ENCODE assay signal across 15 mouse cellular contexts in genomic region chr4:105924781-105925382, GRCm38 (mm10).
A peak's percentile ranks its signal among the peaks of the same experiment; 100 is the strongest.
DNase-seq lines count a peak whose midpoint lies in the region; ATAC-seq and TF ChIP-seq lines count a peak whose summit lies in the region.
"Had no signal": no experiment of that assay in that cellular context is flagged by ENCODE, and none has a peak within 500 bp of the region (broad histone marks: within the 10 kb centered on the region; RNA-seq: fewer than 3 reads in every experiment).

No protein-coding gene starts in this region.

- no peaks in the 10 kb centered on the region for H3K27me3 ChIP-seq in forebrain, postnatal 0 days (ENCODE audit: insufficient read depth, low read length)
- H3K27me3 ChIP-seq in forebrain, embryonic 16.5 days (replicated peaks; ENCODE audit: control insufficient read depth, insufficient read depth, low read length), result no peaks in the 10 kb centered on the region
- H3K27me3 ChIP-seq: embryonic facial prominence, embryonic 13.5 days; liver, embryonic 12.5 days had no signal

- no peaks in the 10 kb centered on the region for H3K9me3 ChIP-seq in forebrain, postnatal 0 days (ENCODE audit: low read length)
- no peaks in the 10 kb centered on the region for H3K9me3 ChIP-seq in forebrain, embryonic 16.5 days (ENCODE audit: control insufficient read depth, low read length)
- H3K9me3 ChIP-seq: embryonic facial prominence, embryonic 13.5 days; forebrain, embryonic 10.5 days; liver, embryonic 12.5 days had no signal

- H3K4me1 ChIP-seq in forebrain, postnatal 0 days (ENCODE audit: insufficient read depth), result no peaks in the 10 kb centered on the region
- no peaks in the 10 kb centered on the region for H3K4me1 ChIP-seq in forebrain, embryonic 16.5 days (replicated peaks; ENCODE audit: control insufficient read depth, insufficient read depth, low read length)
- H3K4me1 ChIP-seq: embryonic facial prominence, embryonic 13.5 days; forebrain, embryonic 10.5 days; liver, embryonic 12.5 days had no signal

- H3K36me3 ChIP-seq in forebrain, postnatal 0 days (ENCODE audit: insufficient read depth), result no peaks in the 10 kb centered on the region
- no peaks in the 10 kb centered on the region for H3K36me3 ChIP-seq in forebrain, embryonic 16.5 days (ENCODE audit: control insufficient read depth, insufficient read depth)
- H3K36me3 ChIP-seq: embryonic facial prominence, embryonic 13.5 days; forebrain, embryonic 10.5 days; liver, embryonic 12.5 days had no signal

- H3K27ac ChIP-seq in forebrain, postnatal 0 days (ENCODE audit: low read depth, low read length), result no peak overlapping the region
- no peak overlapping the region for H3K27ac ChIP-seq in forebrain, embryonic 16.5 days (ENCODE audit: low read length)
- H3K27ac ChIP-seq: embryonic facial prominence, embryonic 13.5 days; forebrain, embryonic 10.5 days; liver, embryonic 12.5 days had no signal

- no peak overlapping the region for H3K4me3 ChIP-seq in forebrain, postnatal 0 days (ENCODE audit: low read depth, low read length)
- no peak overlapping the region for H3K4me3 ChIP-seq in forebrain, embryonic 16.5 days (replicated peaks; ENCODE audit: low read length)
- H3K4me3 ChIP-seq: embryonic facial prominence, embryonic 13.5 days; forebrain, embryonic 10.5 days; liver, embryonic 12.5 days had no signal

- H3K9ac ChIP-seq in forebrain, postnatal 0 days, result no peak overlapping the region
- no peak overlapping the region for H3K9ac ChIP-seq in forebrain, embryonic 16.5 days (replicated peaks; ENCODE audit: low read depth, low read length)
- H3K9ac ChIP-seq: embryonic facial prominence, embryonic 13.5 days; liver, embryonic 12.5 days had no signal

- no peak for DNase-seq in forebrain, postnatal 0 days
- peak; percentile 20 for DNase-seq in kidney, adult 9 months
- DNase-seq in kidney, adult 18-20 months, result no peak
- peak; percentile 37 for DNase-seq in NIH3T3 (ENCODE audit: low read depth)
- no peak for DNase-seq in embryo, embryonic 10 days (ENCODE audit: low spot score)
- DNase-seq: B cell, adult 2 months; cerebellum, adult 8-10 months; lung, postnatal 36 days; thymus, adult 18-20 months had no signal

- H3K4me2 ChIP-seq in forebrain, postnatal 0 days (ENCODE audit: low read depth), result no peak overlapping the region
- no peak overlapping the region for H3K4me2 ChIP-seq in forebrain, embryonic 16.5 days (ENCODE audit: low read length)
- H3K4me2 ChIP-seq: embryonic facial prominence, embryonic 13.5 days; liver, embryonic 12.5 days had no signal

- no peak for ATAC-seq in forebrain, postnatal 0 days
- ATAC-seq in forebrain, embryonic 16.5 days, result no peak
- 0 out of 2 replicates have a peak, but pooled peaks have one; percentile 42 for ATAC-seq in common myeloid progenitor, adult 5-6 weeks (replicated peaks; ENCODE audit: low read depth, poor library complexity, severe bottlenecking)
- no peak for ATAC-seq in megakaryocyte, adult 5-6 weeks (ENCODE audit: poor library complexity, severe bottlenecking)
- ATAC-seq: liver, embryonic 12.5 days had no signal

- peak; percentile 43 for TF ChIP-seq CTCF in forebrain, postnatal 0 days (IDR thresholded peaks at IDR 0.05; ENCODE audit: low read depth)

- WGBS in forebrain, postnatal 0 days, result 85% methylated on average over 6 of the region's 6 CpGs
- WGBS in forebrain, embryonic 16.5 days, result 83% methylated on average over 6 of the region's 6 CpGs

Comparison
In these comparisons a context has a peak if more than half of its experiments do, and no peak if none do; other contexts are left out.
1. DNase-seq: peak in kidney, adult 9 months (single experiment) and NIH3T3 (single experiment); none in forebrain, postnatal 0 days (single experiment), kidney, adult 18-20 months (single experiment) and embryo, embryonic 10 days (single experiment).